Mouse (Mus musculus) hindbrain, embryonic 15.5 days (tissue): ENCODE data around the gene Lrrc1. TPM values are rescaled to one million over a fixed set of nuclear protein-coding genes. Genes with fewer than 3 reads are reported as not detected.

Experiments used
- ATAC-seq: fragments of 200-750 bp; cut with Nextera tagmentation; 2 replicates; pipeline ENCODE4 v1.8.0; 2017; ENCODE audit warnings: low read depth, moderate number of reproducible peaks, moderate TSS enrichment; ENCODE audit not compliant: low FRiP score
- H3K27ac ChIP-seq: fragments of 300-500 bp; sonication (generic); replicated peaks from 2 replicates; pipeline ENCODE4 v1.5.1; 2015; ENCODE audit warnings: mild to moderate bottlenecking, inconsistent platforms
- H3K27me3 ChIP-seq: fragments of 300-500 bp; sonication (generic); 2 replicates; pipeline ENCODE4 v1.6.1; 2015; ENCODE audit warnings: control low read depth, inconsistent platforms
- H3K36me3 ChIP-seq: fragments of 300-500 bp; sonication (generic); 2 replicates; pipeline ENCODE4 v1.6.1; 2015; ENCODE audit warnings: control low read depth, inconsistent platforms
- H3K4me1 ChIP-seq: fragments of 300-500 bp; sonication (generic); replicated peaks from 2 replicates; pipeline ENCODE4 v1.6.1; 2015; ENCODE audit warnings: control low read depth, inconsistent platforms
- H3K4me2 ChIP-seq: fragments of 300-500 bp; sonication (generic); 2 replicates; pipeline ENCODE4 v1.6.1; 2015; ENCODE audit warnings: moderate library complexity, mild to moderate bottlenecking, inconsistent platforms
- H3K4me3 ChIP-seq: fragments of 300-500 bp; sonication (generic); 2 replicates; pipeline ENCODE4 v1.5.1; 2015; ENCODE audit warnings: mild to moderate bottlenecking, inconsistent platforms
- H3K9ac ChIP-seq: fragments of 300-500 bp; sonication (generic); 2 replicates; pipeline ENCODE4 v1.6.1; 2015; ENCODE audit warnings: inconsistent platforms
- H3K9me3 ChIP-seq: fragments of 300-500 bp; sonication (generic); 2 replicates; pipeline ENCODE4 v1.6.1; 2016; ENCODE audit warnings: control low read depth, inconsistent platforms
- WGBS: fragments of 180-500 bp; shearing (Covaris S2); methylation state at CpG from one replicate; pipeline ENCODE4 v1.1.7; 2015; 5-methylcytosine and 5-hydroxymethylcytosine counted together
- polyA plus RNA-seq: library from polyadenylated mRNA; unstranded; fragments of >200 nt; fragmentation: Nextera tagmentation; extraction: Ambion mirVana; gene quantifications from 2 replicates; pipeline ENCODE4 v1.2.1, GENCODE M21; 2015

The Lrrc1 gene
- polyA plus RNA-seq, 1 experiment from 2014 or later: 5.9 TPM

DNA sequence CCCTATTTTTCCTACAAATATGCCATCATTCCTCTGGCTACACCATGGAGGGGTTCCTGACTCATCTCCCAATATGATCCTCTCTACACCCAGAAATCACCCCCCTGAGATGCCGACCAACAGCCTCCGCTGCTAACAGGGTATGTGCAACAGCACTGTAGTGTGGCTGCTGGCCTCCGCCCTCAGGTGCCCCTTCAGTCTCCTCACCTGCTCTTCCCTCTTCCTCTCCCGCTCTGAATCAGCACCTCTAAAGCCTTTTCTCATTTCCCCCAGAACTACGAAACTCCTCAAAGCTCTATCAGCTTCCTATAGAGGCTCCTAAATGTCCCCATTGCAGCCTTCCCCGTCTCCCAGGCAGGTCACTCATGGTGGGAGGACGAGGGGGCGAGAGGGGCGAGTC is 5.4 kb downstream of the Lrrc1 start:
- Histone ChIP-seq H3K27ac (no peak overlapping the region), H3K9ac (no peak overlapping the region), H3K36me3 (no peaks in the 10 kb centered on the region), H3K4me2 (no peak overlapping the region), H3K27me3 (no peaks in the 10 kb centered on the region), H3K9me3 (no peaks in the 10 kb centered on the region), H3K4me1 (peaks cover 31% of the 10 kb centered on the region), H3K4me3 (no peak overlapping the region)
- 94% methylated on average over 9 of the region's 9 CpGs for WGBS
- ATAC-seq: no peak

DNA sequence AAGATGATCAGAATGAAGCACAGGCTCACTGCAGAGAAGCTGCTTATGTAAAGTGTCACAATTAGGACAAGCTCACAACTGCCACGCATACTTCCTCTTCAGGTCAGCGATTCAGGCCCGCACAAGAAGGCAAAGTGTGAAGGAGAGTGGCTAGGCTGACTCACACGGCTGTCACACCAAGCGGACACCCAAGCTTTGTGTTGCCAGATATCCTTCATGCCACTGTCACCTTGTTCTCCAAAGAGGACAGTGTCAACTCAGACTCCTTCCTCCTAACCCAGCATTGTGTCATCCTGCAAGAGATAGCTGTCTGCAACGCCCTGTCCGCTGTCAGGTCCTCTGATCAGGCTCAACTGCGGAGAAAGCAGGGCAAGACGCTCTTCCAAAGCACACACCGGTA is 7.3 kb downstream of the Lrrc1 start:
- Histone ChIP-seq H3K27ac (no peak overlapping the region), H3K4me2 (no peak overlapping the region), H3K4me1 (peaks cover 15% of the 10 kb centered on the region), H3K27me3 (no peaks in the 10 kb centered on the region), H3K9ac (no peak overlapping the region), H3K36me3 (no peaks in the 10 kb centered on the region), H3K9me3 (no peaks in the 10 kb centered on the region), H3K4me3 (no peak overlapping the region)
- ATAC-seq: no peak
- 93% methylated on average over 10 of the region's 10 CpGs for WGBS

DNA sequence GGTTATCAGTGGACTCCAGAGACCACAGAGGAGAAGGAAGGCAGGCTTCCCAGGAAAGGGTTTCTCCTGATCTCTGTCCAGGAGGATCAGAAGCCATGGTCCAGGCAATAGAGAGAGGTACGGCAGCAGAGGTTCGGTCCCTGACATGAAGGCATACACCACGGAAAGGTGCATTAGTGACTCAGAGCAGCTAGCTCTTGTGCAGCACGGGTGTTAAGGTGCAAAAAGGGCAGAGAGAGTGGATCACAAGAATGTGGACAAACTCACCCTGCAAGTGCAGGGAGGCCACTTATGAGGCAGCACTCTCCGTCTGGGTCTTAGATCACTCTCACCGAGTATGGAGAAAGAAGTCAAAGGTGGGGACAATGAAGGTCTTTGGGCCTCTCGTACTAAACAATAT is 7.8 kb downstream of the Lrrc1 start:
- Histone ChIP-seq H3K36me3 (no peaks in the 10 kb centered on the region), H3K4me2 (no peak overlapping the region), H3K9me3 (no peaks in the 10 kb centered on the region), H3K27me3 (no peaks in the 10 kb centered on the region), H3K27ac (no peak overlapping the region), H3K4me3 (no peak overlapping the region), H3K4me1 (peaks cover 13% of the 10 kb centered on the region), H3K9ac (no peak overlapping the region)
- ATAC-seq: no peak
- 82% methylated on average over 7 of the region's 7 CpGs for WGBS

DNA sequence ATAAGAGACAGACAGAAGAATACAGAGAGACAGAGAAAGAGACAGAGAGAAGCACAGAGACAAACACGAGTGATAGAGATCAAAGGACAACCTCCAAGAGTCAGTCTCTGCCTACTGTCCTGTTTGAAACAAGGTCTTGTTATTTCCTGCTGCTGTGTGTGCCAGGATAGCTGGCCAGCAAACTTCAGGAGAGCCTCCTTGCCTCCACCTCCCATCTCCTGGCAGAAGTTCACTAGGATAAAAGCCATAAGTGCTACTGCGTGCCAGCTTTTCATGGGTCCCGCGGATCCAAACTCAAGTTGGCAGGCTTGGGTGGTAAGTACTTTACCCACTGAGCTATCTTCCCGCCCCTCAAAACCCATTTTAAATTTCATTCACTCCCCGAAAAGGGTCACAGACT is 8.4 kb downstream of the Lrrc1 start:
- Histone ChIP-seq H3K4me3 (no peak overlapping the region), H3K9me3 (no peaks in the 10 kb centered on the region), H3K27ac (no peak overlapping the region), H3K36me3 (no peaks in the 10 kb centered on the region), H3K9ac (no peak overlapping the region), H3K4me1 (peaks cover 13% of the 10 kb centered on the region), H3K4me2 (no peak overlapping the region), H3K27me3 (no peaks in the 10 kb centered on the region)
- no peak for ATAC-seq
- 70% methylated on average over 6 of the region's 6 CpGs for WGBS

DNA sequence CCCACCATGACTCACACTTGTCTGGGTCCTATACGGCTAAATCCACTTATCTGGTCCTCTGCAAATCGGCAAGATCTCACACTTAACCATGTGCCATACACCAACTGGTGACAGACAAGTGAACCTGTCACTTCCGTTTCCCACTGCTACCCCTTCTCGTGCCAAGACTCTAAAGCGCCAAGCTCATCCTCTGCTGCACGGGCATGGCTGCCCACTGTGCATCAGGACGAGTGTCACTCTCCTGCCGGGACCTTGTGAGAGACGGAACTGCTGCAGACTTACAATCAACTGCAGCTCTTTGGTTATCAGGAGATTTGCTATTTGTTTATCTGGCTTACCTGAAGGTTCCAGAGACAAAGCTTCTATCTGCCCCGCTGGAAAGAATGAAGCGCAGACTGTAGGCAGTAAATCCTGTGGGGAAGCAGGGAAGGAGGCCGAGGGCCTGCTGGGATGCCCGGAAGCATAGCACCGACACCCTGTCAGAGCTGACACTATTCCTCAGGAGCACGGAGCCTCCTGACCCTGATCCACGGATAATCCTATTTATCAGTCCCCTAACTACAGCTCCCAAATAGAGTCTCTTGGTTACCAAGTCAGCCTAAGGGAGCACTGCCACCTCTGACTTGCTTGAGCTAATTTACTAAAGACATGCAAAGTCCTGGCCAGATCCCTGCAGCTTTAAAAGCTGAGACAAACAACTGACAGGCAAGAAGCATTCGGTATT is 9.5 kb downstream of the Lrrc1 start:
- WGBS: 25% methylated on average over 17 of the region's 17 CpGs
- Histone ChIP-seq H3K27ac (no peak overlapping the region), H3K27me3 (no peaks in the 10 kb centered on the region), H3K9ac (no peak overlapping the region), H3K36me3 (no peaks in the 10 kb centered on the region), H3K4me1 (peaks cover 13% of the 10 kb centered on the region), H3K4me3 (no peak overlapping the region), H3K4me2 (peak overlapping the region; percentile 19), H3K9me3 (no peaks in the 10 kb centered on the region)
- ATAC-seq: peak; percentile 46; the same call in 1 of the 2 replicates

DNA sequence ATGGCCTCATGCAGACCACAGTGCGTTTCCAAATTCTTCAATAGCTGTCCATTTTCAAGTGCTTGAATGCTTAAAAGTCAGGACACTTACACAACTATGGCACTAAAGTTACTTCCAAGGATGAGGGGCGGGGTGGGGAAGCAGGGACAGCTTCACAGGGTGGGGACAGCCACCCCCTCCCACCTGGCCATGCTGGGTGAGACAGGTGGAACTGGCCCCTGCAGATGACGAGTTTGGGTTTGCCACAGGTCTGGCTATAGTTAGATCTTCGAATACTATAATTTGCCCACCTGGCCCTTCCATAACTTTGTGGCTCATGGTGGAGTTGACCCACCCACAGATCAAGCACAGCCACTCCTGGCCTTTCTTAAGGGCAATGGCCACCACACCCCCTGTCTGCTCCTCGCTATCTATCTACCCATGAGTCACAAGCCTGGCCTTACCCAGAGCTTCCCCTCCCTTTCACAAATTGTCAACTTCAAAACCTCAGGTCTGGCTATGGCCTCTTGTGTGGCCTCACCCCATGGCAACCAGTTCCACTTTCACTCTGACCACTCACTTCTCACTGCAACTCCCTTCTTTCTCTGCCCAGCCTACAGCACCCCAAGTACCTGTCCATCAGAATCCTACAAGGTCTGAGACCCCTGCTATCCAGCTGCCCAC is 16.2 kb downstream of the Lrrc1 start:
- no peak overlapping the region for H3K4me3 ChIP-seq
- no peak for ATAC-seq
- H3K36me3 ChIP-seq: no peaks in the 10 kb centered on the region
- no peaks in the 10 kb centered on the region for H3K9me3 ChIP-seq
- H3K27me3 ChIP-seq: no peaks in the 10 kb centered on the region
- peaks cover 12% of the 10 kb centered on the region; the same call in 1 of the 2 replicates for H3K4me1 ChIP-seq
- no peak overlapping the region for H3K4me2 ChIP-seq
- H3K27ac ChIP-seq: no peak overlapping the region
- WGBS: 92% methylated on average over 5 of the region's 5 CpGs
- no peak overlapping the region for H3K9ac ChIP-seq

DNA sequence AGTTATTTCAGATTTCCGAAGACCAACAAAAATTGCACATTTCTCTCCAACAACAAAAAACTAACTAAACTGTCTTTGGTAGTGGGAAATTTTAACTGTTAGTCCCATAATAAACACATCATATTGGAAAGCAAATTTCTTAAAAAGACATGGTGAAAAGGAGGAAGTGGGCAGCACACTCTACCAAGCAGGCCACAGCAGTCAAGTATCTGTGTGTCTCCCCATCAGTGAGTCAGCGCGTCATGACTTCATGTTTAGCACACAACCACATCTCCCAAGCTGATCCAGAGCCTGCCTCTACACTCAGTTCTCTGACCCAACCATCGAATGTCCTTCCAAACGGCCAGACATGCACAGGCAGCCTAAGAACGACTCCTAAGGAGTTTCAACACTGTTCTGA is 17.5 kb downstream of the Lrrc1 start:
- no peaks in the 10 kb centered on the region for H3K27me3 ChIP-seq
- WGBS: 83% methylated on average over 6 of the region's 6 CpGs

DNA sequence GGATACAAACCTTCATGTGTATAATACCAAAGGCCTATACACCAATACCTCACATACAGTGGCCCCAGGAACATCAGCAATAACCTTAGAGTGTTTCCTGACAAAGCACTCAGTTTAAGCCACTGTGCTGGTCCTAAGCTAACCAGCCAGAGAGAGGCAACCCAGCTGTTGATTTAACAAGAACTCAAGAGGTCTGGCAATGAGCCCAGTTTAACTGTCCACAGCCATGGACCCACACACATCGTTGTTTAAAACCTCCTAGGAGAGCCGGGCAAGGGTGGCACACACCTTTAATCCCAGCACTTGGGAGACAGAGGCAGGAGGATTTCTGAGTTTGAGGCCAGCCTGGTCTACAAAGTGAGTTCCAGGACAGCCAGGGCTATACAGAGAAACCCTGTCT is 18.0 kb downstream of the Lrrc1 start:
- Histone ChIP-seq H3K27me3 (no peaks in the 10 kb centered on the region), H3K27ac (no peak overlapping the region), H3K9me3 (no peaks in the 10 kb centered on the region), H3K4me2 (no peak overlapping the region), H3K9ac (no peak overlapping the region), H3K4me1 (peaks cover 12% of the 10 kb centered on the region; the same call in 1 of the 2 replicates), H3K4me3 (no peak overlapping the region), H3K36me3 (no peaks in the 10 kb centered on the region)
- WGBS: 43% methylated on average over 2 of the region's 2 CpGs
- no peak for ATAC-seq

More for the DNA sequence above, 17.5 kb downstream of the Lrrc1 start:
- no peak overlapping the region for H3K9ac ChIP-seq
- H3K9me3 ChIP-seq: no peaks in the 10 kb centered on the region
- no peak overlapping the region for H3K4me2 ChIP-seq
- ATAC-seq: no peak
- no peak overlapping the region for H3K27ac ChIP-seq
- H3K4me1 ChIP-seq: peaks cover 12% of the 10 kb centered on the region; the same call in 1 of the 2 replicates
- no peak overlapping the region for H3K4me3 ChIP-seq
- no peaks in the 10 kb centered on the region for H3K36me3 ChIP-seq

DNA sequence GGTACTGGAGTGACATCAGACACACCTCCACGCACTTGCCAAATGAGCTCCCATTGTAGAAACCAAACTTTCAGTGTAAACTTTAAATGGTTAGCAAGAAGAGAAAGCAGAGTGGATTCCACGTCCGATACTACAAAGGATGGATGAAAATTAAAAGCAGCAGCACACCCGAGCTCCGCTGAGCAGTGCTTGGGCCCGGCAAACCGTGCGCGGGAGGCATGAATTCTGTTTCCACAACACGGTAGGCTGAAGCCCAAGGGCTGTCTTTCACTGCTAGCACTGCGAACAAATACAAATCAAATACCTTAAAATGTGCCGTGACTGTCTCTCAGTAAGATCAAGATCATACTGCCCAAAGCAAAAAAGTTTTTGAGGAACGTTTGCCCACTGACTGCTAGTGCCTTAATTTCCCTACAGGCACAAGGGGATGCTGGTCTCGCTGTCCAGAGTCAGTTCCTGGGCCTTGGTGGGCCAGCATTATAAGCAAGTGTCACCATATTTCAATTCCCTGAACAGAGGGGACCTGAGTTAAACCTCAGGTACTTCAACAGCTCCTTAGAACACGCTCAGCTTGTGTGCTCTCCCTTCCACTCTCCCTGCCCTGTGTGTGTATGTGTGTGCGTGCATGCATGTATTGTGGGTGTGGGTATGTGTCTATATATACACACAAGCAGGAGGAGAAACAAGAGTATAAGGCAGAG is 18.9 kb downstream of the Lrrc1 start:
- 72% methylated on average over 16 of the region's 16 CpGs for WGBS
- H3K9me3 ChIP-seq: no peaks in the 10 kb centered on the region
- H3K9ac ChIP-seq: no peak overlapping the region
- H3K36me3 ChIP-seq: no peaks in the 10 kb centered on the region
- H3K27me3 ChIP-seq: no peaks in the 10 kb centered on the region
- H3K4me3 ChIP-seq: no peak overlapping the region
- H3K4me2 ChIP-seq: no peak overlapping the region
- peaks cover 12% of the 10 kb centered on the region; the same call in 1 of the 2 replicates for H3K4me1 ChIP-seq
- no peak for ATAC-seq
- no peak overlapping the region for H3K27ac ChIP-seq

DNA sequence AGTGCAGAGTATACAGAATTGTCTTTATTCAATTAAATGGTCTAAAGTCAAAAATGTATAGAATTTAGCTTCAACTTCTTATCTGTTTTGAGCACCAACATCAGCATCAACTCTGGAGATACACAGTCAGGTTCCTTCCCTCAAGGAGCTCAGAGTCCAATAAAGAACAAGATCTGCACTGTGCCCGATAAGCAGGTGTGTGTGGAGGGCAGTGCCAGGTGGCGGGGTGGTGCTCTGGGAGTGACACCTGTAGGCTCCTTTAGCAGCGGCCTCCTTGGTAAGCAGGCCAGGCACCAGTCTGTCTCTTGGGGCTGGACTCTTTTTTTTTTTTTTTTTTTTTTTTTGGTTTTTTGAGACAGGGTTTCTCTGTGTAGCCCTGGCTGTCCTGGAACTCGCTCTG is 20.9 kb downstream of the Lrrc1 start:
- no peak overlapping the region for H3K27ac ChIP-seq
- no peaks in the 10 kb centered on the region for H3K27me3 ChIP-seq
- H3K36me3 ChIP-seq: no peaks in the 10 kb centered on the region
- WGBS: 90% methylated on average over 4 of the region's 4 CpGs
- peaks cover 12% of the 10 kb centered on the region; the same call in 1 of the 2 replicates for H3K4me1 ChIP-seq
- no peak overlapping the region for H3K4me3 ChIP-seq
- no peak overlapping the region for H3K9ac ChIP-seq
- no peak overlapping the region for H3K4me2 ChIP-seq
- H3K9me3 ChIP-seq: no peaks in the 10 kb centered on the region
- no peak for ATAC-seq

DNA sequence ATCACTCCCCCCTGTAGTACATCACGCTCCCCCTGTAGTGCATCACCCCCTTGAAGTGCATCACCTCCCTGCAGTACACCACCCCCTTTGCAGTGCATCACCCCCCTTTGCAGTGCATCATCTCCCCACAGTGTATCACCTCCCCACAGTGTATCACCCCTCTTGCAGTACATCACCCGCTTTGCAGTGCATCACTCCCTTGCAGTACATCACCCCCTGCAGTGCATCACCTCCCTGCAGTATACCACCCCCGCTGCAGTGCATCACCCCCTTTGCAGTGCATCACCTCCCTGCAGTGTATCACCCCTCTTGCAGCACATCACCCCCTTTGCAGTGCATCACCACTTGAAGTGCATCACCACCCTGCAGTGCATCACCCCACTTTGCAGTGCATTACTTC is 22.2 kb downstream of the Lrrc1 start:
- no peak overlapping the region for H3K9ac ChIP-seq
- no peaks in the 10 kb centered on the region for H3K27me3 ChIP-seq
- no peaks in the 10 kb centered on the region for H3K36me3 ChIP-seq
- no peak overlapping the region for H3K4me2 ChIP-seq
- ATAC-seq: peak; percentile 47; the same call in 1 of the 2 replicates
- no peak overlapping the region for H3K27ac ChIP-seq
- H3K4me1 ChIP-seq: peaks cover 12% of the 10 kb centered on the region; the same call in 1 of the 2 replicates
- H3K4me3 ChIP-seq: no peak overlapping the region
- no peaks in the 10 kb centered on the region for H3K9me3 ChIP-seq
- 97% methylated on average over 3 of the region's 3 CpGs for WGBS

DNA sequence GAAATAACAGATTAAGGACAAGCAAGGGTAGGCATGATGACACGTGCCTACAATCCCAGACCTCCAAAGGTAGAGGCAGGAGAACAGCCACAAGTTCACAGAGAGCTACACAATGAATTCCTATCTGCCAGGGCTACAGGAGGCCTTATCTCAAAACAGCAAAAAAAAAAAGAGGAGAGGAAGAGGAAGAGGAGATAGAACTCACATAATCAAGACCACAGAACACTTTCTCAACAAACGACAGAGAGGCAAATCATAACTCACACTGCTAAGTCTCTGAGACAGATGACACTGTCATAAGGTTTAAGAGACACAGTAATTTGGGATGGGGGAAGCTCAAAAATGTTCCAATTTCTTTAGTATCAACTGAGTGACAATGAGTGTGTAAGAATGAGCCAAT is 25.5 kb downstream of the Lrrc1 start:
- H3K4me3 ChIP-seq: no peak overlapping the region
- no peak for ATAC-seq
- no peaks in the 10 kb centered on the region for H3K9me3 ChIP-seq
- H3K4me1 ChIP-seq: no peaks in the 10 kb centered on the region
- no peak overlapping the region for H3K9ac ChIP-seq
- H3K27me3 ChIP-seq: no peaks in the 10 kb centered on the region
- 89% methylated on average over 2 of the region's 2 CpGs for WGBS
- H3K4me2 ChIP-seq: no peak overlapping the region
- no peak overlapping the region for H3K27ac ChIP-seq
- H3K36me3 ChIP-seq: no peaks in the 10 kb centered on the region
